ENCODE assay signal across 10 mouse cellular contexts in genomic region chr2:128364161-128364560, GRCm38 (mm10).
DNase-seq lines count a peak whose midpoint lies in the region; ATAC-seq lines count a peak whose summit lies in the region.
"Had no signal": no experiment of that assay in that cellular context is flagged by ENCODE, and none has a peak within 500 bp of the region (broad histone marks: within the 10 kb centered on the region; RNA-seq: fewer than 3 reads in every experiment).

No protein-coding gene starts in this region.

- no peaks in the 10 kb centered on the region for H3K27me3 ChIP-seq in heart, embryonic 12.5 days (replicated peaks)
- H3K27me3 ChIP-seq: CH12.LX; hindbrain, embryonic 15.5 days had no signal

- peak; percentile 29 to 37 for DNase-seq in spleen, postnatal 36 days (ENCODE audit: low spot score in 2 of 2)
- DNase-seq in spleen, postnatal 4 days (ENCODE audit: low spot score in 2 of 2), result no peak
- DNase-seq in kidney, postnatal 36 days, result peak; percentile 55 to 68
- DNase-seq in cerebellum, adult 18-20 months, result no peak

- peaks cover 35% of the 10 kb centered on the region for H3K4me1 ChIP-seq in heart, embryonic 12.5 days (replicated peaks)
- H3K4me1 ChIP-seq: hindbrain, embryonic 15.5 days had no signal

- no peak overlapping the region for H3K4me3 ChIP-seq in heart, embryonic 12.5 days
- no peak overlapping the region for H3K4me3 ChIP-seq in macrophage (ENCODE audit: inconsistent target)
- H3K4me3 ChIP-seq: hindbrain, embryonic 15.5 days had no signal

- H3K9me3 ChIP-seq in heart, embryonic 12.5 days (replicated peaks), result no peaks in the 10 kb centered on the region
- H3K9me3 ChIP-seq: hindbrain, embryonic 15.5 days had no signal

- peak overlapping the region; percentile 76 for H3K27ac ChIP-seq in heart, embryonic 12.5 days (ENCODE audit: poor library complexity, severe bottlenecking)
- H3K27ac ChIP-seq in macrophage, result peak overlapping the region; percentile 89
- H3K27ac ChIP-seq: hindbrain, embryonic 15.5 days had no signal

- peak overlapping the region; percentile 55 for H3K4me2 ChIP-seq in heart, embryonic 12.5 days
- H3K4me2 ChIP-seq: hindbrain, embryonic 15.5 days had no signal

- peaks cover 8% of the 10 kb centered on the region; the same call in 1 of the 2 replicates for H3K79me2 ChIP-seq in macrophage (ENCODE audit: inconsistent target)

- 24% methylated on average over 14 of the region's 14 CpGs for WGBS in heart, embryonic 12.5 days
- 5% methylated on average over 14 of the region's 14 CpGs for WGBS in macrophage (ENCODE audit: missing documents)

- H3K36me3 ChIP-seq in heart, embryonic 12.5 days, result no peaks in the 10 kb centered on the region
- no peaks in the 10 kb centered on the region for H3K36me3 ChIP-seq in macrophage (ENCODE audit: inconsistent target)
- H3K36me3 ChIP-seq: hindbrain, embryonic 15.5 days had no signal

- peak; percentile 76 for ATAC-seq in heart, embryonic 12.5 days (ENCODE audit: insufficient number of reproducible peaks, low FRiP score)
- no peak for ATAC-seq in cerebellum, adult (ENCODE audit: insufficient number of reproducible peaks, low FRiP score, low TSS enrichment)
- no peak for ATAC-seq in erythroblast, adult 5-6 weeks (replicated peaks; ENCODE audit: low FRiP score, poor library complexity, severe bottlenecking)

- H3K9ac ChIP-seq in heart, embryonic 12.5 days, result no peak overlapping the region
- H3K9ac ChIP-seq: hindbrain, embryonic 15.5 days had no signal

Comparison
In these comparisons a context has a peak if more than half of its experiments do, and no peak if none do; other contexts are left out.
1. DNase-seq: peak in spleen, postnatal 36 days (2 of 2) and kidney, postnatal 36 days (2 of 2); none in spleen, postnatal 4 days (0 of 2) and cerebellum, adult 18-20 months (0 of 2).